In the genomic region with DNA sequence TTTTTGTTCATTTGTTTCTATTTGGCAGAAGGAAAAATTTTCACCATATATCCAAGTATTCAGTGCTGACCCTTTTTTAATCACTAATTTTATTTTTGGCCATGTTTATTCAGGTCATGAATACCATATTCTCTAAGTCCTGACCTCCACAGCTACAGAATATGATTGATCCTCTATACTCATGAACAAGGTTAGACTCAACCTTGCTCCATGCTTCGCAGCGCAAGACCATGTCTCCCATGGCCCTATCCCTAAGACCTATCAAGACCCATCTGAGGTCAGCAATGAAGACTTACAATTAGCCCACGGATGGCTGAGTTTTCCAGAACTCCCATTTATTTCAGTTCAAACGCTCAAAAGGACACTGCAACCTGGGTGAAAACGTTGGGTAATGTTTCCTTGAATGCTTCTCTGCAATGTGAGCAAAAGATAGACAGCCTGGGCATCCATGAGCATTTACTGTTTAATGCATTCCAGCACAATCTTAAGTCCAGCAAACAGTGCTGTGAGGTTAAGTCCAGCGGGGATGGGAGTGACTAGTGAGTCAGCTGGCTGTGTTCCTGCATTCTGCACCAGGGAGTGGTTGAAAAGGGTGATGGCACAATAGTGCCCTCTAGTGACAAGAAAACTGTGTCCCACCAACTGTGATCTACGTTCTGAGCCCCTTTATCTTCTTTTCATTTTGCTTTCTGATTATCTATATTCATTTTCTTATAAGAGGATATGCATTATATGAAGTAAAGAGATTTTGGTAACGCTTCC, we compare ENCODE assay signal across 8 mouse cellular contexts.
DNase-seq lines count a peak whose midpoint lies in the region; ATAC-seq and TF ChIP-seq lines count a peak whose summit lies in the region.

No protein-coding gene starts in this region.

- in situ Hi-C loops in ES-E14 (cut with MboI; ENCODE audit: low sequenced_read_pairs in 2 of 2, unreplicated experiment in 2 of 2): loop anchor here (10.0 to 25.0 kb wide), 2 partner anchors 478 to 485 kb away; no protein-coding TSS in a partner anchor

- no peak overlapping the region for H3K9ac ChIP-seq in ES-E14 (ENCODE audit: insufficient read depth, low read depth, low read length, poor library complexity, severe bottlenecking)
- H3K9ac ChIP-seq in lung, embryonic 14.5 days: no peak overlapping the region

- H3K9me3 ChIP-seq in ES-E14 (ENCODE audit: control insufficient read depth, insufficient read depth, low read depth, low read length): no peaks in the 10 kb centered on the region
- H3K9me3 ChIP-seq in lung, embryonic 14.5 days (ENCODE audit: low read depth, low read length): no peaks in the 10 kb centered on the region

- TF ChIP-seq CTCF in lung, embryonic 14.5 days (IDR thresholded peaks at IDR 0.05; ENCODE audit: low read depth): peak; percentile 70

- ATAC-seq in lung, embryonic 14.5 days (ENCODE audit: insufficient read depth): no peak; the same call in 1 of the 2 replicates

- DNase-seq in 3134 (ENCODE audit: extremely low read depth, insufficient read length, low spot score) (peak; percentile 26), ES-E14 (ENCODE audit: low read depth, low spot score) (peak; percentile 43)
- peak; percentile 10 for DNase-seq in cerebellum, adult 9-10 months
- DNase-seq in frontal cortex, adult 2 months (ENCODE audit: extremely low spot score in 1 of 2, low spot score in 1 of 2): peak; percentile 20 to 78
- peak; percentile 75 to 78 for DNase-seq in kidney, postnatal 25 days
- peak; percentile 79 for DNase-seq in lung, embryonic 14.5 days
- peak; percentile 27 for DNase-seq in skeletal muscle tissue, adult 2 months (ENCODE audit: low read depth, low spot score)
- no peak for DNase-seq in spleen, postnatal 14 days (ENCODE audit: low spot score in 2 of 2)

- 46% methylated on average over 8 of the region's 8 CpGs for WGBS in lung, embryonic 14.5 days

- H3K27ac ChIP-seq in ES-E14 (ENCODE audit: insufficient read depth, low read depth, low read length, poor library complexity, severe bottlenecking): no peak overlapping the region
- H3K27ac ChIP-seq in lung, embryonic 14.5 days (ENCODE audit: low read depth): no peak overlapping the region

- H3K36me3 ChIP-seq in ES-E14 (ENCODE audit: control insufficient read depth, insufficient read depth, low read length, poor library complexity, severe bottlenecking): no peaks in the 10 kb centered on the region
- no peaks in the 10 kb centered on the region for H3K36me3 ChIP-seq in lung, embryonic 14.5 days (ENCODE audit: insufficient read depth)

- H3K4me1 ChIP-seq in ES-E14 (ENCODE audit: control insufficient read depth in 2 of 2, insufficient read depth in 2 of 2, low read length in 2 of 2, poor library complexity in 1 of 2): no peaks in the 10 kb centered on the region
- H3K4me1 ChIP-seq in lung, embryonic 14.5 days (ENCODE audit: insufficient read depth): no peaks in the 10 kb centered on the region

- no peaks in the 10 kb centered on the region for H3K27me3 ChIP-seq in lung, embryonic 14.5 days (ENCODE audit: insufficient read depth, low read length)

- no peak overlapping the region for H3K4me2 ChIP-seq in lung, embryonic 14.5 days

- H3K4me3 ChIP-seq in ES-E14 (ENCODE audit: insufficient read depth in 1 of 2, low read depth in 1 of 2, low read length in 2 of 2, poor library complexity in 1 of 2, severe bottlenecking in 1 of 2): no peak overlapping the region
- H3K4me3 ChIP-seq in lung, embryonic 14.5 days (ENCODE audit: low read depth, low read length): no peak overlapping the region

TF ChIP-seq in ES-E14, 5 proteins besides CTCF, POLR2A, EP300 and RAD21:
- TF ChIP-seq MAFK (IDR thresholded peaks at IDR 0.05; ENCODE audit: insufficient read depth, low read depth, low read length) (no peak), ZNF384 (IDR thresholded peaks at IDR 0.05; ENCODE audit: low read depth, low read length) (no peak), HCFC1 (IDR thresholded peaks at IDR 0.05; ENCODE audit: borderline replicate concordance, insufficient read depth, low read length) (no peak), ZC3H11A (IDR thresholded peaks at IDR 0.05; ENCODE audit: borderline replicate concordance, low read depth, low read length) (peak; percentile 44; the same call in 1 of the 2 replicates), CHD2 (IDR thresholded peaks at IDR 0.05; ENCODE audit: low read depth, low read length) (no peak)

Comparison
In these comparisons a context has a peak if more than half of its experiments do, and no peak if none do; other contexts are left out.
1. DNase-seq: peak in 3134 (single experiment), ES-E14 (single experiment), cerebellum, adult 9-10 months (single experiment), frontal cortex, adult 2 months (2 of 2), kidney, postnatal 25 days (2 of 2), lung, embryonic 14.5 days (single experiment) and skeletal muscle tissue, adult 2 months (single experiment); none in spleen, postnatal 14 days (0 of 2).